Mouse (Mus musculus) hindbrain, embryonic 16.5 days (tissue): ENCODE results near the gene Ttll5. TPM values are rescaled to one million over a fixed set of nuclear protein-coding genes. Genes with fewer than 3 reads are reported as not detected.

ENCODE experiments used
- ATAC-seq: fragments of 200-750 bp; cut with Nextera tagmentation; 2 replicates; pipeline ENCODE4 v1.8.0; 2017; ENCODE audit warnings: moderate TSS enrichment, moderate library complexity
- H3K27ac ChIP-seq: fragments of 300-500 bp; sonication (generic); 2 replicates; pipeline ENCODE4 v1.5.1; 2014; ENCODE audit warnings: low read depth, mild to moderate bottlenecking, control low read depth, low read length, moderate library complexity
- H3K27me3 ChIP-seq: fragments of 300-500 bp; sonication (generic); replicated peaks from 2 replicates; pipeline ENCODE4 v1.6.1; 2014; ENCODE audit warnings: low read length; ENCODE audit not compliant: control insufficient read depth, insufficient read depth
- H3K36me3 ChIP-seq: fragments of 300-500 bp; sonication (generic); 2 replicates; pipeline ENCODE4 v1.6.1; 2014; ENCODE audit warnings: mild to moderate bottlenecking, low read length, moderate library complexity, mixed read lengths; ENCODE audit not compliant: control insufficient read depth, insufficient read depth
- H3K4me1 ChIP-seq: fragments of 300-500 bp; sonication (generic); 2 replicates; pipeline ENCODE4 v1.6.1; 2014; ENCODE audit warnings: low read depth, low read length; ENCODE audit not compliant: control insufficient read depth, insufficient read depth
- H3K4me2 ChIP-seq: fragments of 300-500 bp; sonication (generic); 2 replicates; pipeline ENCODE4 v1.6.1; 2014; ENCODE audit warnings: mild to moderate bottlenecking, low read length, control low read depth, moderate library complexity
- H3K4me3 ChIP-seq: fragments of 300-500 bp; sonication (generic); 2 replicates; pipeline ENCODE4 v1.5.1; 2014; ENCODE audit warnings: mild to moderate bottlenecking, low read length, control low read depth, moderate library complexity
- H3K9ac ChIP-seq: fragments of 300-500 bp; sonication (generic); 2 replicates; pipeline ENCODE4 v1.6.1; 2014; ENCODE audit warnings: low read depth, mild to moderate bottlenecking, control low read depth, low read length, moderate library complexity
- H3K9me3 ChIP-seq: fragments of 300-500 bp; sonication (generic); 2 replicates; pipeline ENCODE4 v1.6.1; 2014; ENCODE audit warnings: mild to moderate bottlenecking, low read length, moderate library complexity; ENCODE audit not compliant: control insufficient read depth
- WGBS: fragments of 180-500 bp; shearing (Covaris S2); extraction: QIAGEN DNeasy Blood & Tissue Kit; methylation state at CpG from one replicate; pipeline ENCODE4 v1.1.7; 2014; 5-methylcytosine and 5-hydroxymethylcytosine counted together
- polyA plus RNA-seq: library from polyadenylated mRNA; unstranded; fragments of >200 nt; fragmentation: Nextera tagmentation; extraction: Ambion mirVana; gene quantifications from 2 replicates; pipeline ENCODE4 v1.2.1, GENCODE M21; 2015

The Ttll5 gene
- polyA plus RNA-seq, 1 experiment from 2014 or later, result 11.0 TPM

- no peak overlapping the region for H3K4me3 ChIP-seq
- H3K4me1 ChIP-seq, result no peaks in the 10 kb centered on the region
- 88% methylated on average over 3 of the region's 3 CpGs for WGBS
- H3K9ac ChIP-seq, result no peak overlapping the region
- peaks cover 12% of the 10 kb centered on the region for H3K36me3 ChIP-seq
- H3K27me3 ChIP-seq, result no peaks in the 10 kb centered on the region
- H3K27ac ChIP-seq, result no peak overlapping the region
- no peak overlapping the region for H3K4me2 ChIP-seq
- no peak for ATAC-seq
- no peaks in the 10 kb centered on the region for H3K9me3 ChIP-seq
Observed at GRCm38 (mm10) chr12:85930713-85931112, 106.3 kb downstream of the Ttll5 start.

DNA sequence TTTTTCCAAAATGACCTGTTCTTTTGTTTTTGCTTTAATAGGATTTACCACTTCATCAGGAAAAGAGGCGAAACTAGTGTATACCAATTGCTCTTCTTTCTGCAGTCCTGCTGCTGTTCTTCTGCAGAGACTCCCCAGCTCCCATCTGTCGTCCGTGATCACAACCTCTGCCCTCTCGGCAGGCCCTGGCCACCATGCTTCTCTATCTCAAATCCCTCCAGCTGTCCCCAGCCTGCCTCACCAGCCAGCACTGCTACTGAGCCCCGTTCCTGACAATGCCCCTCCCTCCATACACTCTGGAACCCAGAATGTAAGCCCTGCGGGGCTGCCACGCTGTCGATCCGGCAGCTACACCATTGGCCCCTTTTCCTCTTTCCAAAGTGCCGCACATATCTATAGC lies 108.8 kb downstream of the Ttll5 start:
- no peak overlapping the region for H3K4me3 ChIP-seq
- 79% methylated on average over 10 of the region's 10 CpGs for WGBS
- no peaks in the 10 kb centered on the region for H3K9me3 ChIP-seq
- H3K27ac ChIP-seq, result no peak overlapping the region
- peaks cover 12% of the 10 kb centered on the region for H3K36me3 ChIP-seq
- no peak overlapping the region for H3K4me2 ChIP-seq
- no peaks in the 10 kb centered on the region for H3K4me1 ChIP-seq
- H3K27me3 ChIP-seq, result no peaks in the 10 kb centered on the region
- no peak for ATAC-seq
- no peak overlapping the region for H3K9ac ChIP-seq

DNA sequence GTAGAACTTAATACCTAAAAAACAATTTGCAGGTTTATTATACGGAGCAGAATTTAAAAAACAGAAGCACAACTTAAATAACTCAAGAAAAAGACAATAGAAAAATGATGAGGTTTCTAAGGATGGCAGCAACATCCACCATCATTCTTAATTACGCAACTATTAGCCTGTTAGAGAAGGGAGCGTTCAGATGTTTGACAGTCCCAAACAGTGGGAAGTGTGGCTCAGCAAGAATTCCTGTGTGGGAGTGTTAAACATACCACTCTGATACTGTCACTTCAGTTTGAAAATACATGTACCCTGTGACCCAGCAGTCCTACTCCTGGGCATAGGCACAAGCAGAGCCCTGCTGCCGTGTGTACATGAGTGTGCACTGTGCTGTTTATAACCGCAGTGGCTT lies 112.9 kb downstream of the Ttll5 start:
- no peak for ATAC-seq

DNA sequence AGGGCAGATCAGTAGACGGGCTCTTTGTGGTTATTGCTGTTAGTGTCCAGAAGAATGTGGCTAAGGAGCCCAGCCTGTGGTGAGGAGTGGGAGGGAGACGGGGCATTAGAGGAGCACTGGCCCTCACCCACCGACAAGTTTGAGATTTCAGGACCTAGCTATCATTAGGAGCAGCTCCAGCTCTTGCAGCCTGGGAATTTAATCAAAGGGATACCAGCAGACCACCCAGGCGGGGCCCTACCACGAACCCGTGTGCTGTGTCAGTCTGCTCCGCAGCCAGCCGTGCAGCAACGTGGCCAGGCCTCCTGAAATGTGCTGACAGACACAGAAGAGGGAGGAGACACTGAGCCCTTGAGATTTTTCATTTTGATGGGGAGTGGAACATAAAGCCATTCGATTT lies 119.0 kb downstream of the Ttll5 start:
- 61% methylated on average over 10 of the region's 10 CpGs for WGBS
- H3K4me1 ChIP-seq, result no peaks in the 10 kb centered on the region
- ATAC-seq, result no peak

More for the DNA sequence above, 112.9 kb downstream of the Ttll5 start:
- H3K27me3 ChIP-seq, result no peaks in the 10 kb centered on the region
- no peak overlapping the region for H3K4me2 ChIP-seq
- H3K4me3 ChIP-seq, result no peak overlapping the region
- no peaks in the 10 kb centered on the region for H3K9me3 ChIP-seq
- no peak overlapping the region for H3K9ac ChIP-seq
- peaks cover 10% of the 10 kb centered on the region for H3K36me3 ChIP-seq
- WGBS, result 92% methylated on average over 5 of the region's 5 CpGs
- H3K27ac ChIP-seq, result no peak overlapping the region
- H3K4me1 ChIP-seq, result no peaks in the 10 kb centered on the region

DNA sequence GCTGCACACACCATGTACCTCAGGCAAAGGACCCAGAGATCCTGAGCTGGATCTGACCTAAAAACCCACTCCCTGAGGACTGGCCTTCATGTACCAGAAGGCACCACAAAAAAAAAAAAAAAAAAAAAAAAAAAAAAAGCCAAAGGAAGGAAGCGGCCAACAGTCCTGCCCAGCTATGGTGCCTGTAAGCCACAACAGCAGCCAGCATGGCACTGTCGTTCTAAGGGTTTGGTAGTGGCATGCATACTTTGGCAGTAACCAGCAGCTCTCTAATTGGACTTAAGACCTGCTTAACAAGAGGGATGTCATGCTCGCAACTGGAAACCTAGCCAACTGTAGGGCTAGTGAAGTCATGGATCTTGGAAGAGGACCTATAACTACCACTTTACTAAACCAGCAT lies 120.0 kb downstream of the Ttll5 start:
- WGBS, result 95% methylated on average over 3 of the region's 3 CpGs
- Histone ChIP-seq H3K4me2 (no peak overlapping the region), H3K9me3 (no peaks in the 10 kb centered on the region)

More for the DNA sequence above, 119.0 kb downstream of the Ttll5 start:
- H3K27ac ChIP-seq, result no peak overlapping the region
- no peaks in the 10 kb centered on the region for H3K27me3 ChIP-seq
- H3K4me2 ChIP-seq, result no peak overlapping the region
- H3K36me3 ChIP-seq, result no peaks in the 10 kb centered on the region
- no peak overlapping the region for H3K4me3 ChIP-seq
- no peaks in the 10 kb centered on the region for H3K9me3 ChIP-seq
- H3K9ac ChIP-seq, result no peak overlapping the region

GRCm38 (mm10) chr12:85947161-85947560 lies 122.7 kb downstream of the Ttll5 start:
- Histone ChIP-seq H3K9ac (no peak overlapping the region), H3K36me3 (no peaks in the 10 kb centered on the region), H3K4me2 (no peak overlapping the region), H3K9me3 (no peaks in the 10 kb centered on the region), H3K4me3 (no peak overlapping the region), H3K4me1 (no peaks in the 10 kb centered on the region), H3K27me3 (no peaks in the 10 kb centered on the region), H3K27ac (no peak overlapping the region)
- no peak for ATAC-seq
- WGBS, result 88% methylated on average over 4 of the region's 4 CpGs

More for the DNA sequence above, 120.0 kb downstream of the Ttll5 start:
- Histone ChIP-seq H3K9ac (no peak overlapping the region), H3K4me1 (no peaks in the 10 kb centered on the region), H3K27me3 (no peaks in the 10 kb centered on the region), H3K36me3 (no peaks in the 10 kb centered on the region), H3K27ac (no peak overlapping the region), H3K4me3 (no peak overlapping the region)
- ATAC-seq, result no peak

- no peaks in the 10 kb centered on the region for H3K27me3 ChIP-seq
- no peak overlapping the region for H3K4me2 ChIP-seq
- H3K4me3 ChIP-seq, result no peak overlapping the region
- ATAC-seq, result no peak
- H3K9me3 ChIP-seq, result no peaks in the 10 kb centered on the region
- H3K9ac ChIP-seq, result no peak overlapping the region
- no peaks in the 10 kb centered on the region for H3K36me3 ChIP-seq
- no peak overlapping the region for H3K27ac ChIP-seq
- H3K4me1 ChIP-seq, result no peaks in the 10 kb centered on the region
- 82% methylated on average over 6 of the region's 6 CpGs for WGBS
Observed at GRCm38 (mm10) chr12:85949667-85950066, 125.2 kb downstream of the Ttll5 start.

DNA sequence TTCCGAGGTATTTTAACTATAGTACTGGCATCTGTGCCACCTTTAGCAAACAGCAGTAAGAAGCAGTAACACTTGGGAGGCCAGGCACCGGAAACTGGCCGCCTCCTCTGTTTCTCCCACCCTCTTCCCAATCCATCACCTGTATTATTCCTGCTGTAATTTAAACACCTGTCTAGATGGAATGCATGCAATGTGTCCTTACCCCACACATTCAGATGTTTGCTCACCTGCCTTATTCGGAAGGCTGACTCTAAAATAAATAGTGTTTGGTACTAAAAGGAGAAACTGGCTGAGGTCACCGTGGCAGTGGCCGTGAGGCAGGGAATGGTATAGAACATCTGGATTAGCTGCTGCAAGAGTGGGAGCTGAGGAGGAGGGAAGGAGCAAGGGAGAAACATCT lies 125.9 kb downstream of the Ttll5 start:
- ATAC-seq, result no peak
- H3K9me3 ChIP-seq, result no peaks in the 10 kb centered on the region
- no peak overlapping the region for H3K27ac ChIP-seq
- no peak overlapping the region for H3K4me2 ChIP-seq
- WGBS, result 89% methylated on average over 6 of the region's 6 CpGs
- no peaks in the 10 kb centered on the region for H3K27me3 ChIP-seq
- H3K4me1 ChIP-seq, result no peaks in the 10 kb centered on the region
- no peak overlapping the region for H3K4me3 ChIP-seq
- H3K9ac ChIP-seq, result no peak overlapping the region
- no peaks in the 10 kb centered on the region for H3K36me3 ChIP-seq

- no peak overlapping the region for H3K4me3 ChIP-seq
- H3K4me2 ChIP-seq, result no peak overlapping the region
- 93% methylated on average over 4 of the region's 4 CpGs for WGBS
- no peaks in the 10 kb centered on the region for H3K4me1 ChIP-seq
- no peak overlapping the region for H3K9ac ChIP-seq
- no peak overlapping the region for H3K27ac ChIP-seq
- H3K9me3 ChIP-seq, result no peaks in the 10 kb centered on the region
- no peaks in the 10 kb centered on the region for H3K27me3 ChIP-seq
- H3K36me3 ChIP-seq, result no peaks in the 10 kb centered on the region
- ATAC-seq, result no peak
Observed at GRCm38 (mm10) chr12:85951036-85951435, 126.6 kb downstream of the Ttll5 start.

DNA sequence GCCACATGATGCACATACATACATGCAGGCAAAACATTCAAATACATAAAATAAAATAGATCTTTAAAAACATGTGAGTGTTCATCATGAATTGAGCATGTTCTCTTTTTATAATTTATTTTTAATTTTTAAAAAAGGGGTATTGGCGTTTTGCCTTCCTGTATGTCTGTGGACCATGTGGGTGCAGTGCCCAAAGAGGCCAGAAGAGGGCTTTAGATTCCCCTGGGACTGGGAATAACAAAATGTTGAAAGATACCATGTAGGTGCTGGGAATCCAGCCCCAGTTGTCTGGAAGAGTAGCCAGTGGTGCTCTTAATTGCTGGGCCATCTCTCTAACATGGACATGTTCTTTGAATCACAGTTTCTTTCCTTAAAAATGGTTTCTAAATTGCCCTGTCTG lies 127.4 kb downstream of the Ttll5 start:
- no peaks in the 10 kb centered on the region for H3K4me1 ChIP-seq
- WGBS, result 91% methylated on average over 1 of the region's 1 CpGs
- H3K4me2 ChIP-seq, result no peak overlapping the region
- no peaks in the 10 kb centered on the region for H3K27me3 ChIP-seq
- ATAC-seq, result no peak
- H3K9ac ChIP-seq, result no peak overlapping the region
- no peak overlapping the region for H3K27ac ChIP-seq
- H3K9me3 ChIP-seq, result no peaks in the 10 kb centered on the region
- no peak overlapping the region for H3K4me3 ChIP-seq
- H3K36me3 ChIP-seq, result no peaks in the 10 kb centered on the region
